Mouse (Mus musculus): ENCODE measurements around the gene Cdk14. TPM values are rescaled to one million over a fixed set of nuclear protein-coding genes. Genes with fewer than 3 reads are reported as not detected.
A peak's percentile ranks its signal among the peaks of the same experiment; 100 is the strongest.

The Cdk14 gene
- total RNA-seq, 2 experiments from 2014 or later: 2.5 to 11.1 TPM

- no peak for ATAC-seq (ENCODE audit: poor library complexity, severe bottlenecking)
These were observed 99.5 kb downstream of the Cdk14 start for GRCm38 (mm10) chr5:5320506-5321181.

- peak; percentile 97 for ATAC-seq (ENCODE audit: poor library complexity, severe bottlenecking)
These were observed 100.1 kb downstream of the Cdk14 start for GRCm38 (mm10) chr5:5319824-5320505.

GRCm38 (mm10) chr5:5314270-5314669 lies 105.8 kb downstream of the Cdk14 start:
- no peak for ATAC-seq (ENCODE audit: poor library complexity, severe bottlenecking)

GRCm38 (mm10) chr5:5313195-5313760 lies 106.8 kb downstream of the Cdk14 start:
- ATAC-seq (ENCODE audit: poor library complexity, severe bottlenecking): no peak

- ATAC-seq (ENCODE audit: poor library complexity, severe bottlenecking): no peak
These were observed 114.8 kb downstream of the Cdk14 start for GRCm38 (mm10) chr5:5305286-5305685.

- ATAC-seq (ENCODE audit: poor library complexity, severe bottlenecking): no peak
These were observed 116.9 kb downstream of the Cdk14 start for GRCm38 (mm10) chr5:5303102-5303670.

- ATAC-seq (ENCODE audit: poor library complexity, severe bottlenecking): no peak
These were observed 118.5 kb downstream of the Cdk14 start for GRCm38 (mm10) chr5:5301571-5302079.

GRCm38 (mm10) chr5:5300998-5301397 lies 119.1 kb downstream of the Cdk14 start:
- peak; percentile 93 for ATAC-seq (ENCODE audit: poor library complexity, severe bottlenecking)

GRCm38 (mm10) chr5:5300290-5300689 lies 119.8 kb downstream of the Cdk14 start:
- no peak for ATAC-seq (ENCODE audit: poor library complexity, severe bottlenecking)

- no peak for ATAC-seq (ENCODE audit: poor library complexity, severe bottlenecking)
These were observed 122.9 kb downstream of the Cdk14 start for GRCm38 (mm10) chr5:5297222-5297621.

GRCm38 (mm10) chr5:5296773-5297172 lies 123.3 kb downstream of the Cdk14 start:
- ATAC-seq (ENCODE audit: poor library complexity, severe bottlenecking): no peak

- ATAC-seq (ENCODE audit: poor library complexity, severe bottlenecking): no peak
These were observed 127.1 kb downstream of the Cdk14 start for GRCm38 (mm10) chr5:5292830-5293542.

- no peak for ATAC-seq (ENCODE audit: poor library complexity, severe bottlenecking)
These were observed 128.7 kb downstream of the Cdk14 start for GRCm38 (mm10) chr5:5291321-5291991.

- no peak for ATAC-seq (ENCODE audit: poor library complexity, severe bottlenecking)
These were observed 129.4 kb downstream of the Cdk14 start for GRCm38 (mm10) chr5:5290714-5291113.

GRCm38 (mm10) chr5:5285876-5286275 lies 134.2 kb downstream of the Cdk14 start:
- ATAC-seq (ENCODE audit: poor library complexity, severe bottlenecking): peak; percentile 54

GRCm38 (mm10) chr5:5284531-5284930 lies 135.6 kb downstream of the Cdk14 start:
- ATAC-seq (ENCODE audit: poor library complexity, severe bottlenecking): no peak

- ATAC-seq (ENCODE audit: poor library complexity, severe bottlenecking): no peak
These were observed 136.2 kb downstream of the Cdk14 start for GRCm38 (mm10) chr5:5283756-5284430.

GRCm38 (mm10) chr5:5282425-5282824 lies 137.7 kb downstream of the Cdk14 start:
- no peak for ATAC-seq (ENCODE audit: poor library complexity, severe bottlenecking)

GRCm38 (mm10) chr5:5275321-5275720 lies 144.8 kb downstream of the Cdk14 start:
- no peak for ATAC-seq (ENCODE audit: poor library complexity, severe bottlenecking)

GRCm38 (mm10) chr5:5274318-5274717 lies 145.8 kb downstream of the Cdk14 start:
- no peak for ATAC-seq (ENCODE audit: poor library complexity, severe bottlenecking)

Measured in megakaryocyte, adult 5-6 weeks (primary cell).